Mouse (Mus musculus) neutrophil, adult 5-6 weeks (primary cell): ENCODE results near the gene Cadm3. TPM values are rescaled to one million over a fixed set of nuclear protein-coding genes. Genes with fewer than 3 reads are reported as not detected.
"Not testable (repeated sequence)": the region's sequence is repeated elsewhere in the genome, so short reads cannot be mapped to it uniquely, and the experiment has no call there.

Experiments used
- ATAC-seq: fragments of 151-379, 151-347 bp; 2 replicates; pipeline ENCODE4 v1.8.0; 2017; ENCODE audit warnings: mild to moderate bottlenecking, moderate TSS enrichment; ENCODE audit not compliant: insufficient number of reproducible peaks, poor library complexity, low FRiP score, severe bottlenecking; ENCODE audit errors: extremely low read depth
- total RNA-seq: library from RNA; stranded (forward); fragments of 200-1000 nt; gene quantifications from 2 replicates; pipeline ENCODE4 v1.2.3, GENCODE M21; 2017

Cadm3 gene
- total RNA-seq, 1 experiment from 2014 or later = not detected

- ATAC-seq = no peak
Measured at GRCm38 (mm10) chr1:173329185-173329584, 38.3 kb downstream of the Cadm3 start.

GRCm38 (mm10) chr1:173328446-173328845 lies 39.0 kb downstream of the Cadm3 start:
- ATAC-seq = no peak

GRCm38 (mm10) chr1:173326552-173326951 lies 40.9 kb downstream of the Cadm3 start:
- no peak for ATAC-seq

- no peak for ATAC-seq
Measured at GRCm38 (mm10) chr1:173325395-173325794, 42.1 kb downstream of the Cadm3 start.

- ATAC-seq = no peak
Measured at GRCm38 (mm10) chr1:173324961-173325360, 42.5 kb downstream of the Cadm3 start.

- ATAC-seq = no peak
Measured at GRCm38 (mm10) chr1:173323839-173324585, 43.5 kb downstream of the Cadm3 start.

- no peak for ATAC-seq
Measured at GRCm38 (mm10) chr1:173322249-173322627, 45.3 kb downstream of the Cadm3 start.

- ATAC-seq = no peak
Measured at GRCm38 (mm10) chr1:173321593-173322248, 45.8 kb downstream of the Cadm3 start.

- no peak for ATAC-seq
Measured at GRCm38 (mm10) chr1:173317925-173318477, 49.5 kb downstream of the Cadm3 start.

- ATAC-seq = no peak
Measured at GRCm38 (mm10) chr1:173315725-173316124, 51.8 kb downstream of the Cadm3 start.

GRCm38 (mm10) chr1:173313535-173314050 lies 53.9 kb downstream of the Cadm3 start:
- not testable (repeated sequence) for ATAC-seq

GRCm38 (mm10) chr1:173302795-173303194 lies 64.7 kb downstream of the Cadm3 start:
- ATAC-seq = not testable (repeated sequence)

Other genes with a start within 250 kb of the Cadm3 start
- 0.12 TPM in 1 of 2 replicates, not detected in the other for gene Olfr1408, start 230.3 kb downstream of the Cadm3 start, total RNA-seq
- gene Olfr1406, start 177.1 kb downstream of the Cadm3 start, total RNA-seq = not detected in 2 replicates
- not detected in 2 replicates for gene Olfr218, start 169.9 kb downstream of the Cadm3 start, total RNA-seq
- gene Olfr1404, start 155.3 kb downstream of the Cadm3 start, total RNA-seq = not detected in 2 replicates
- 1.8 TPM in 1 of 2 replicates, not detected in the other for gene Fcer1a, start 140.5 kb downstream of the Cadm3 start, total RNA-seq
- gene Olfr418, start 101.7 kb downstream of the Cadm3 start, total RNA-seq = not detected in 2 replicates
- not detected in 2 replicates for gene Mptx2, start 89.9 kb downstream of the Cadm3 start, total RNA-seq
- gene Ackr1, start 33.9 kb downstream of the Cadm3 start, total RNA-seq = not detected in 2 replicates
- 207 and 213 TPM in 2 replicates for gene Aim2, start 16.8 kb downstream of the Cadm3 start, total RNA-seq
- 52.5 and 53.9 TPM in 2 replicates for gene Ifi206, start 123.3 kb upstream of the Cadm3 start, total RNA-seq
- 90.5 and 95.3 TPM in 2 replicates for gene Ifi214, start 168.3 kb upstream of the Cadm3 start, total RNA-seq
- gene Ifi213, start 231.6 kb upstream of the Cadm3 start, total RNA-seq = 119 and 122 TPM in 2 replicates